Mouse (Mus musculus): ENCODE results near the gene Cpox.

Gene Cpox

DNA sequence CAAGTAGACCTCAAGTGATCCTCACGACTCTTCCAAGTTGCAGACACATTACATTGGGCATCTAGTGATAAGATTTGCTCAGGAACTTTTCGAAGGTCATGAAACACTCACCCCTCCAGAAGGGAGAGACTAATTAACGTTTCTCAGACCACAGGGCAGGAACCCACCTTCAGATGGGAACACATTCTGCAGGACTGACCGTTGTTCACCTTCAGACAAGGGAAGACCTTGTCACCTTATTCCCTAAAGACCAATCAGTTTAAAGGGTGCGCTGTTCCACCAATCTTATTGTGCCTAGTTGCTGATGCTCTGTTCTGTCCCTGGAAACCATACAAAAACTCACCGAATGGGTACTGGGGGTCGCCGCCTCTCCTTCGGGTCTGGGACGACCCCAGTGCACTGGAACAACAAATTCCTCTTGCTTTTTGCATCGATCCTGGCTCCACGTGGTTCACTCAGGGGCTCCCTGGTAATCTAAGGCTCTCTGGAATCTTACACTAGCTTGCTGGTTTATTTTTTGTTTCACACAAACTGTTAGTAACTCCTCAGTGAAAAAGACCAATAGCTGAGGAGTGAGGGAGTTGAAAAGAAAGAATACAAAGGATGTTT lies 30.8 kb downstream of the Cpox start:
- DNase-seq (ENCODE audit: low spot score): no peak

DNA sequence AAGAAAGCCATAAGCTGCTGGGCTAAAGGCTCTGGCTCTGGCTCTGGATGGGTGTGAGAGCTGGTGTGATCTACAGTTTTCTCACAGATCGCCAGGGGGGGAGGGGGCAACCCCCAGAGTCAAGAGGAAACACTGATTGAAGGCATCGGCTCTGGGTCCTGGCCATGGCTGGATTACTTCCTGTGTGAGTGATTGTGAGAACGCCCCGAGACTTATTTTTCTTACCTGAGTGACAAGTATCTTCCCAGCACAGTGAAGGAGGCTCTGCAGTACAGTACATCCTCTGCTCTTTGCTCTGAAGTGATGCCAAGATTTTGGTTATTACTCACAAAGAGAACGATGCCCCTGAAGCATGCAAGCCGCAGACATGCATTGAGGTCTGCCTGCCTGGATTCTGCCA lies 31.7 kb downstream of the Cpox start:
- DNase-seq (ENCODE audit: low spot score): no peak

DNA sequence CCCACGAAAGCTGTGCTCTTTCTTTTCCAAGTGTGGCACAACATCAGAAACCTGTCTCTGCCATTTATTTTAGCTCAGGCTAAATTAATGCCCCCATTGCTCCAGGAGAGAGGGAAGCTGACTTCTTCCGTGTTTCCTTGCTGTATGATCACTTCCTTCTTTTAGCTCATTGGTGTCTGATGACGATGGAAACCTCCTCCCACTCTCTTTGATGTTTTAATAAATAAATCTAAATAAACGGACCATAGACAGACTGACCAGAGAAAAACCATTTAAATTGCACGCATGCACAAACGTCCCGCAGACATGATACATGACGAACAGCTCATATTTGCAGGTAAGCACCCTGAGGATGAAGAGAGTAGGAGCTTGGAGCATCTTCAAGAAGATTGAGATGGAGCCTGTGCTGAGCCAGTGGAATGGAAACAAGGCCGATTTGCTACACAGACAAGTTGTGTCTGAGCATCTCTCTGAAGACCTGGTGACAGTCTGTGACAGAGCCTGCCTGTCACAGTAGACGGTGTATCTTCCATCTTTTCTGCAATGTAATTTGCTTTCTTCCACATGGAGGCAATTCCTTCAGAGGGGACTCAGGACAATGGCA lies 32.3 kb downstream of the Cpox start:
- no peak for DNase-seq (ENCODE audit: low spot score)

DNA sequence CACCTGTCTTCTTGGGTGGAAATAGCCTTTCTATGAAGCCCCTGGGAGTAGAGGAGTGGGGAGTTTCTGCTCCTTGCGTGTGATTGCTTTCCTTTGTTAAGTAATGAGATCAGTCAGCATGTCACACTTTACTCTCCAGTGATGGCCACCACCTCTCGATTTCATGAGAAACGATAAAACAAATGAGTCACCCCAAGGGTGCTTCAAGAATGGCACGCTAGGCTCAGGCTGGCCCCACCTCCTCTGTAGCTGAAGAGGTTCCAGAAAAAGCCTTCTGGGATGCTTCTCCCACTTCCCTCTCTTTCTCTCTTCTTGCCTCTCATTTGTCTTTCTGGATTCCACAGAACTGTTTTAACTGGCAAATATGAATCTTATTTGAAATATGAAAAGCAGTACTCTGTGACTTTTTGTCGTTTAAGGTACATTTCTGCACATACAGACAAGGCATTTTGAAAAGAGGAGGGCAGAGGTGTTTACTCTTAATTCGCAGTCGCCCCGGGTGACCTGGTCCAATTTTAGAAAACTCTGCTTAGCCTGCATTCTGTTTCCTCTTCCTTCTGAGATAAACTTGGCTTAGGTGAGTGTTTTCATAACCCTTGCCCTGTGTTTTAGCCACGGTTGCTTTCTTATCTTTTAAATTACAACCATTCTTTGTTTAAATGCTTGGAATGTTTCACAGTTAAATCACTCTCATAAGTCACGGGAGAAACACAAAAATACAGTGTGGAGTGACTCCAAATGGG lies 33.5 kb downstream of the Cpox start:
- DNase-seq (ENCODE audit: low spot score): no peak

DNA sequence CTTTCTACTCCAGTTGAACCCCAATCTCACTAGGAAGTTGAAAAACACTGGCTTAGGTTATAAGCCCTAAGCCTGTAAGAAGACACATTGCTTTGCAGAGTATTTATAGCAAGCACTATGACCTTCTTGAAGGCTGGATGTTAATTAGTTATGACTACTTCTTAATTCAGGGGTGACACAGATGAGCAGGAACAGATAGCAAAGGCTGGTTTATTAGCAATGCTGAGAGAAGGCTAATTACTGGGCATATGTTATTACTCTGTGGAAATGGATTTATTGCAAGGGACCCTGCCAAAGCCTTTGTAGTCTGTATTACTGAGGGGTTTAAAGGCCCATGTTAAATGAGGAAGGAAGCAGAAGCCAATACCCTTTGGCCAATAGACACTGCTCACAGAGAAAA lies 34.9 kb downstream of the Cpox start:
- DNase-seq (ENCODE audit: low spot score): no peak

DNA sequence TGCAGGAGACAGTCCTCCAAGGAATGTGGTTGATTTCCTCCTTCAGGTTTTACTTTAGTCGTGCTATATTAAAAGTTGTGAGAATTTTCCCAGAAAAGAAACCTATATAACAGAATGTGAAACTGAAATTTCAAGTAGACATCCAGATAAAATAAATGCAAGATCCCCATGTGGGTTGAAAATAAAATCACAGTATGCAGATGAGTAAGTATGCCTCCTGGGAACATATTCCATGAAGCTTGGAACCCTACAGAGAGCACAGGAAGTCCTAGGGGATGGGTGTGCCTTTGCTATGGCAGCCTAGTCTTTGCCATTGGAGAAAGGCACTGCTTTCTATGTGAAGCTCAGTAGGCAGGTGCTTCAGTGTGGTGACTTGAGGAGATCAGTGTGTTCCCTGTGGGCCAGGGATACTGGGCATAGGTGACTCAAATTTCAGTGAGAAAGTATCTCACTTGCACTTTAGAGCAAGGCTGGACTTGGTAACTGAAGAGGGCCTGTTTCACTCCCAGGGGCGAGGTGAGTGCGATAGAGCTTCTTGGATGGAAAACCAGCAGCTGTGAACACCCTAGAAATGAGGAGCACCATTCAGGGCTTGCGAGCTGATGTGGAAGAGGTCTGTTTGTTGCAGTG lies 37.3 kb downstream of the Cpox start:
- no peak for DNase-seq (ENCODE audit: low spot score)

DNA sequence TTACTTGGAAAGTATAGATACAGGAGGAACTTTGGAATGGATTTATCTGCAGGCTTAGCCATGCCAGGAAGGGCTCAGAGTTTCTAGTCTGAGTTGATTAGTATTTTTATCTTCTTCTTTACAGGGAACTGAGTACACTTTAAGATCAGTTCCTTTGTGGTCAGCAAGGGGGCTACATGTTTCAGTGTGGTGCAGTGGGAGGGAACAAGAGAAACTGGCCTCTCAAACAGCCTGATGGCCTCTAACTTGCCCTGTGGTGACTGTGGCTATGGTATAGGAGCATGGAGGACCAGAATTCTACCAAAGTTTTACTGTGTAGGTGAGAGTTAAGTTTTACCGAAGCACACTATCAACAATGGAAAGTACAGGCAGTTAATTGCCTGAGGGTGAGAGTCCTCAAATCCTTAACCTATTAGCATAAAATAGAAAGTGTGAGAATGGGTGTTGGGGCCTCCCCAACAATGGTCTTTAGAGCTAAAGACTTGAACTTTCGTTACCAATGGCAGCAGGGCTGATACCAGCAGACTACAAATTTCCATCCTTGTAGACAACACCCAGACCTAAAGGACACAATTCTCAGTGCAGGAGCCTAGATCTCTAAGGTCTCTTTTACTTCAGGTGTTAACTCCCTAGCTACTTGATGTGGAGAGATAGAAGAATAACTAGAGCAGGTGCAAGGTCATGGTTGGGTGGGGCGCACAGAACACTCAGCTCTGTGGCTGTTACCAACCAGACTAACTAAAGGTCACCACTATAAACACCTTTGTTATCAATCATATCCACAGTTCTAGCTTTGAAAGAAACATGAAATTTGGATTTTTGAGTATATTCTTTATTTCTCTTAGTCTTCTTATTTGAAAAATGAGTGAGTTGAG lies 38.7 kb downstream of the Cpox start:
- DNase-seq (ENCODE audit: low spot score): no peak

DNA sequence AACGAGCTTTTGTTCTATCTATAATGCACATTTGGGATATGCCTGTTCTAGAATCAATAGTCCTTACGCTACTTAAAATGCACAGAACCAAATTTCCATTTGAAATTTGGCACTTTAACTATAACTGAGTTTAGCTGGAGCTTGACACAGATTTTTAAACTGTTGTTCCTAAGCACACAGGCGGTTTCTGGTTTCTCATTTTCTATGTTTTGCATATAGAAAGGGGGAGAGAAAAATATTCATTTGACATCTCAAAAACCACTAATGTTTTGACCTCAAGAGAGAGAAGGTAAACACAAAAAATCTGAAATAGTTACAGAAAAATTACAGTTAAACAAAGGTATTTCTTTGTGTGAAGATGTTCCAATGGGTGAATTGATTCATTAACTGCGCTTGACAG lies 39.4 kb downstream of the Cpox start:
- DNase-seq (ENCODE audit: low spot score): no peak

DNA sequence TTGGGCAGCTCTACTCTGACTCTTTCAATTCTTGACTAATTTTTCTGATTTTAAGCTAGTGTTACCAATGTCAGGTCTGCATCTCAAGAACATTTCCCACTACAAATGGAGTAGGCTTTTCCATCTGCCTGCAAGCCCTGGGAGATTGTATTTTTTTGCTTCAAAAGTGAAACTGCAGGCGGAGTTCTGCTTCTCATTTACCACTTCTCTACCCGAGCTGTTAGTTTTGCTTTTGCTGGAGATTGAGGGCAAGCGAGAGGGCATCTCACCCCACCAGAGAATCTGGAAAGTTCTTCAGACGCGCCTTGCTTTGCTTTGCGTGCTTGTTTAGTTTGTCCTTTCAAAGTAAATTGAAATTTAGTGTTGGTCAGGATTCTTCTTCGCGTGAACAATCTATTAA lies 42.1 kb downstream of the Cpox start:
- no peak for DNase-seq (ENCODE audit: low spot score)

DNA sequence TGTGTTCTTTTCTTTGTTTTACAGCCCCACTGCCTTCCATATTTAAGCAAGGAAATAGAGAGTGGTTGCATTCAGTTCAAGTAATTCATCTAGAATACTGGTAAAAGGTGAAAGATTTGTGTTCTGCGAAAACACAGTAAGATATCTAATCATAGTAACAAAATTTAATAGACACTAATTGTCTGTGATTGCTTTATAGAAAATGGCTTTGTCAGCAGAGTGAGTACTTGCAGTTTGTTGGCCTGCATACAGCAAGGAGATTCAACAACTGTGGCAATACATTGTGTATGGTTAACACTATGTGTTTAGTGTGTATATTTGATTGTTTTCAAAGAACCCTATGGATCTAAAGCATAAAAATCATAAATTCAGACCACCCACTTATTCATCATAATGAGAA lies 43.0 kb downstream of the Cpox start:
- no peak for DNase-seq (ENCODE audit: low spot score)

DNA sequence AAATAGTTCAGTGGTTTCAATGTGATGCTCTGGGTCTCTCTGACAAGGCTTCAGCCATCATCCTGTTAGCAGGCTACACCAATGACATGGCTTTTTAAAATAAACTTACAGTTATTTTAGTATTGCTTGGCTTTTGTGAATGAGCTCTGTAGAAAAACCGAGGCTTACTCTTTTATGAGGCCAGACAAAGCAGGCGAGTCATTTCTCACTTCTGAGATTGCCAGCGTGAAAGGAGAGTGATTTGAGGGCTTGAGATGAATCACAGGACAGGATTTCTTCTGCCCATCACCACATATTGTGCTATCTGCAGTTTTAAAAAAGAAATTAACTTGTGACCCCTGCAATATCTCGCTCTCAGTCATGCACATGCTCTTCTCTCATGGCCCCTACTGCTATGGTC lies 44.9 kb downstream of the Cpox start:
- DNase-seq (ENCODE audit: low spot score): no peak

DNA sequence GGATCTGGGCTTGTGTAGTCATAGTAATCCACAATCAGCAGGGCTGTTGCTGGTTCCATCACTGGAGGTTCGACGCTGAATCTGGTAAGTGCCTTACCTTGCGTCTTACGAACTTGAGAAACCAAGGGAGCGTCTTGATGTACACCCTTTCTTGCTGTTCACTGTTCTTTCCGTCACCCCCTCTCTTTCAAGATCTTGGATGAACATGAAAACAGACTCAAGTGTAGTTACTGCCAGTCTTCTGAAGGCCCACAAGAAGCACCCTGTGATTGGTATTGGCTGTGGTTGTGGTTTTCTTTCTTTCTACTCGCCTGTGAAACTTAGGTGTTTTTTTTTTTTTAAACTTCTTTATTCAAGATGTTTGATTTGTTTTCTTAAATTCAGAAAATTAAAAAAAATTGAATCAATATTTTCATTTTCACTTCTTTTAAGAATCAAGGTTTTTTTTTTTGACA lies 48.6 kb downstream of the Cpox start, which contains the start of gene Gpr15:
TSS of gene Gpr15 (minus strand) at position 405 of the 455 bp plus-strand sequence.
- no peak for DNase-seq (ENCODE audit: low spot score)

DNA sequence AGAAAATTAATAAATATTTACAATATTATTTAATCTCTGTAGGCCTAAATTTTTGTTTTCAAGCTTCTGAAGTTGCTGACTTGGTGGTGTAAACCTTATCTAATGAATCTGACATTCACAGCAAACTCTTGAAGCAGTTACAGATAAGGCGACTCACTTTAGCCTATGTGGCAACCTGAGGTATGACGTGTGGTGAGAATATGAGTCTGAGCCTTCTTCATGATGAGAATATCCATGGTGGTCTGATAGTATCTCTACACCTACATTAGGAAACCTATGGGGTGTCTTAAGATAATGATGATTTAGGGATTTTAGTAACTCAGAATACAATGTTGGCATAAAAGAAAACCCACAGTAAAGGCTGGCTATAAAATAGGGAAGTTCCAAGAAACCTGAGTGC lies 52.2 kb downstream of the Cpox start:
- DNase-seq (ENCODE audit: low spot score): no peak

DNA sequence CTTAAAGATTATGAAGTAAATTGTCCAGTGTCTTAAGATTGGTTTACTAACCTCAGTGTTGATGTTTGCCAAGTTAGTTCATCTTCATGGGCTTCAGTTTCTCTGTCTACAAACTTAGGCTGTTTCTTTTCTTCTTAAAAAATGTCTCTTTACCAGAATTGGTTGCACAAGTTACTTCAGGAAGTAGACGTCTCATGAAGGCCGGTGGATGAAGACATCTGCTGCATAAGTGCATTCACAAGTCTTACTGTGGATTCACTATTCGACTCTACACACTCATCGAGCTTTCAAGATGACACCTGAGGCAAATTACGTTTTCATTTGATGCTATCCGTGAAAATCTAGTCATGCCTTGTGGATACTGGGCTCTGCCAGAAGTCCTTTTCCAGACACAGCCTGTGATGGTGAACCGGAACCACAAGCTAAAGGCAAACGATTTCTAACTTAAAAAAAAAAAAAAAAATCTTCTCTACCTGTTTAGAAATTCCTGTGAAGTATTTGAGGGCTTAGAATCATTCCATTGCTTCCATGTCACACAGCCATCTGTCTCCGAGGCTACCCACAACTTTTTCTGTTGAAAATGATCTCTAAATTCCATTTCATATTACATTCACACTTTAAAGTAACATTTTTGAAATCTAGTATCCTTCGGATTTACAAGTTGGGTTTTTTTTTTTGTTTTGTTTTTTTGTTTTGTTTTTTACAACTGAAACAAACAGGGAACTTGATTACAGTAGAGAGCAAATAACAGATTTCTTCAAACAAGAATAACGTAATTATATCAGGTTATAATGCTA lies 56.8 kb downstream of the Cpox start:
- DNase-seq (ENCODE audit: low spot score): no peak

DNA sequence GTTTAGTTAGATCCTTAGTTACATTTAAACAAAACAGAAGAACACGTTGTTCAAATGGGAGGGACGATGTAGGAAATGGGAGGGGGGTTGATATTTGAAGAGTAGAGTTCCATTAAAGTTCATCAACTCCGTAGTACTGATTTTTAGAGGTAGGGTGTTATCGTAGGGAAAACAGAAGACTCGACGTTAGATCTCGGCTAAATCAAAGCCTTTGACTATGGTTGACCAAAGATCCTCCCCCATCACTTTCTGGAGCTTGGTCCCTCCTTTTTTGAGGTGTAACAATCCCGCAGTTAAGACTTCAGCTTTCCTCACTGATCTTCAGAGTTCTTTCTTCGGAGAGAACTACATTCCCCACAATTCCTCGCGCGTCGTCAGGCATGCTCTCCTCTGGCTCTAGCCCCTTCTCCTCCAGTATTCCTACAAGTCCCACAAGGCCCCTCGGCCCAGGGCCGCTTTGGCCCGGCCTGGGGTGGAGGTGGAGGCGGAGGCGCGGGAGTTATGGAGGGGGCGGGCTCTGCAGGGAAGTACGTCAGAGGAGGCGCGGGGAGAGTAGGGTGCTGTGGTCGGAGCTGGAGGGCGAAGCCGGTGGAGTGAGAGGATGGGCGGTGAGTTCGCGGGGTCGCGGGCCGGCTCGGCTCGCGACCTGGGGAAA lies 57.5 kb downstream of the Cpox start, which contains the start of gene Cldnd1:
TSS of gene Cldnd1 (plus strand) at position 434 of the 655 bp plus-strand sequence.
- peak; percentile 97 for DNase-seq (ENCODE audit: low spot score)

DNA sequence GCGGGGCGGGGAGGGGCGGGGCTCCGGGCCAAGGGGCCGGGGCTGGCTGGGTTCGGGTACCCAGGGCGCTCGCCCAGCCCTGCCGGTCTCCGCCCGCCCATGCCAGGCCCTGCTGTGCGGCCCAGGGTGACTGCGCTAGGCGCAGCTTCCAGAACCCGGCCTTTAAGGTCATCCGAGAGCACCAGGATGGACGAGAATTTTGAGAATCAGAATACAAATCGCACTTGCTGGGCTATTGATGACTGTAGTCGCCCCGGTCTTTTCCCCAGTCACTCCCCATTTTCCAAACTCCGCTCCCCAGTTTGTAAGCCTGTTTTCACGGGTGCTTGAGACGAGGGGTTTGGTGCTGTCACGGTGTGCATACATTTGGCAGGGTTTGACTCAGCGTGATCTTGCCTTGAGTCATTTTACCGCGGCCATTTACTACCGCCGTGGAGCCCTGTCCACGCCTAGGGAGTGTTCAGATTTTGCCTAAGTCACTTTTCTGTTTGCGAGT lies 58.1 kb downstream of the Cpox start:
- DNase-seq (ENCODE audit: low spot score): no peak

DNA sequence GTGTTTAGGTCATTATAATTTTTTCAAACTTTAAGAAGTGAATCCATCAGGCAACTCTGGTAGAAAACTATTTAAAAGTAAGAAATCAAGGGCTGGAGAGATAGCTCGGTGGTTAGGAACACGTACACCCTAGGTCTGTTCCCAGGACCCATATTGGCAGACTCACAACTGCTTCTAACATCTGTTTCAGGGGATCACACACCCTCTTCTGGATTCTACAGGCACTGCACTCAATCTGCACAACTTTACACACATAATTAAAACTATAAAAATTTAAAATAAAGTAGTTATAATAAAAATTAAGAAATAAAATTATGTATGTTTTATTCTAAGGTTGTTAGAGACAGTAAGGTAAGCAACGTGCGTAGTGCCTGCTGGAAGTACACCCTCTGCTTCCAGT lies 68.1 kb downstream of the Cpox start:
- no peak for DNase-seq (ENCODE audit: low spot score)

DNA sequence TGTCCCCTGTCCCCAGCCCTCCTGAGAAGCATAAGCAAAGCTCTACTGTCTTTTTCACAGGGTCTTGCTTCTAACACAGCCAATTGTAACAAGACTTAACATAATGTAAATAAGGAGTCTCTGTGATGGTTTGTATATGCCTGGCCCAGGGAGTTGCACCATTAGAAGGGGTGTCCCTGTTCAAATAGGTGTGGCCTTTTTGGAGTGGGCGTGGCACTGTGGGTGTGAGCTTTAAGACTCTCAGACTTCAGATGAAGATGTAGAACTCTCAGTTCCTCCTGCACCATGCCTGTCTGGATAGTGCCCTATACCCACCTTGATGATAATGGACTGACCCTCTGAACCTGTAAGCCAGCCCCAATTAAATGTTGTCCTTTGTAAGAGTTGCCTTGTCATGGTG lies 68.7 kb downstream of the Cpox start:
- DNase-seq (ENCODE audit: low spot score): no peak

DNA sequence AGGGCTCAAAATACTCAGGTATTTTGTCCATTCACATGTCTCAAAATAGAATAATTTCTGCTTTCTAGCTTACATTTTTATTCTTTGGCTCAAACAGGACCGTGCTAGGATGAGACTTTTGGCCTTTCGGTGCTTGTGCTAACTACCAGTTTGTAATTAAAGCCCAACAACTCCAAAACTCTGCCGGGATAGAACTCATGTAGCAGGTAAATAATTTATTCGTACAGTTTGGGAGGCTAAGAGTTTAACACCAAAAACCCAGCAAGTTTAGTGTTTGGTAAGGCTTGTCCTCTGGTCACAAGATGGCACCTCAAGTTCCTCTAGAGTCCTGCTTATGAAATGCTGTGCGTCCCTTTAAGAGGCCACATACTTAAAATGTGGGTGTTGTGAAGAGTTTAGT lies 70.7 kb downstream of the Cpox start:
- no peak for DNase-seq (ENCODE audit: low spot score)

DNA sequence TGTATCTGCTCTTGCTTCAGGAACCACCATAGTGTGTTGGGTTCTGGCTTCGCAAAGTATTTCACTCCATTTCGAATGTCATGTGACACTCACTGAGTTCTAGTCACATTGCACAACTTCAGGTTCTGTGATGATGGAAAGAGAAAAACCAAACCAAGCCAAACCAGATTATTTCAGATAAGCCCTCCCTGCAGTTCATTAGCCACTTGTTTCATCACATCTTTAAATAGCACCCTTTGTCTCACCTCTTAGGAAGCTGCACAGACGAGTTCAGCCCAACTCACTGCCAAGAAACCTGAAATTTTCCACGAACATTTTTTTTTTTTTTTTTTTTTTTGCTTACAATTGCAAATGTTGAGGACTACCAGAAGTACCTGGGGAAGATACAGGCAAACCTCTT lies 76.6 kb downstream of the Cpox start:
- DNase-seq (ENCODE audit: low spot score): no peak
